Mouse (Mus musculus) liver, adult 2 months (tissue): Measurements from ENCODE around the gene Gm13275. TPM values are rescaled to one million over a fixed set of nuclear protein-coding genes. Genes with fewer than 3 reads are reported as not detected.
"Not testable (repeated sequence)": the region's sequence is repeated elsewhere in the genome, so short reads cannot be mapped to it uniquely, and the experiment has no call there.

Experiments used
- DNase-seq: peaks from one replicate; pipeline ENCODE4 v3.0.0-alpha.2; 2011; ENCODE audit warnings: low read depth, low spot score; ENCODE audit errors: extremely low read depth
- H3K27ac ChIP-seq: fragments of 200-500 bp; replicated peaks from 2 replicates; pipeline ENCODE4 v1.5.1; 2012; ENCODE audit warnings: low read depth, mild to moderate bottlenecking, control low read depth, inconsistent platforms, low read length; ENCODE audit not compliant: insufficient read depth
- H3K27me3 ChIP-seq: fragments of 200-500 bp; 2 replicates; pipeline ENCODE4 v1.6.1; 2012; ENCODE audit warnings: mild to moderate bottlenecking, moderate library complexity, low read length, inconsistent platforms; ENCODE audit not compliant: control insufficient read depth, insufficient read depth
- H3K36me3 ChIP-seq: fragments of 200-500 bp; 2 replicates; pipeline ENCODE4 v1.6.1; 2012; ENCODE audit warnings: low read length, inconsistent platforms; ENCODE audit not compliant: control insufficient read depth, insufficient read depth
- H3K4me1 ChIP-seq: fragments of 200-500 bp; 2 replicates; pipeline ENCODE4 v1.6.1; 2011; ENCODE audit warnings: low read length; ENCODE audit not compliant: control insufficient read depth, insufficient read depth
- H3K4me3 ChIP-seq: fragments of 200-500 bp; 2 replicates; pipeline ENCODE4 v1.5.1; 2011; ENCODE audit warnings: low read depth, mild to moderate bottlenecking, control low read depth, low read length, moderate library complexity; ENCODE audit not compliant: insufficient read depth
- H3K79me2 ChIP-seq: fragments of 200-500 bp; 2 replicates; pipeline ENCODE4 v1.6.1; 2012; ENCODE audit warnings: inconsistent platforms, mild to moderate bottlenecking, low read length, moderate library complexity; ENCODE audit not compliant: control insufficient read depth, insufficient read depth
- H3K9ac ChIP-seq: fragments of 200-500 bp; 2 replicates; pipeline ENCODE4 v1.6.1; 2012; ENCODE audit warnings: low read depth, mild to moderate bottlenecking, control low read depth, inconsistent platforms, low read length
- CTCF ChIP-seq: fragments of 200-500 bp; IDR thresholded peaks from 2 replicates; pipeline ENCODE4 v1.5.1; 2011; ENCODE audit warnings: low read depth, low read length, control low read depth
- POLR2A ChIP-seq: fragments of 200-500 bp; IDR thresholded peaks from 2 replicates; pipeline ENCODE4 v1.6.1; 2011; ENCODE audit warnings: low read length, control low read depth; ENCODE audit not compliant: insufficient read depth; ENCODE audit errors: extremely low read depth
- WGBS: fragments of 180-500 bp; shearing (Covaris S2); methylation state at CpG from one replicate; pipeline ENCODE4 v1.1.7; 2018; 5-methylcytosine and 5-hydroxymethylcytosine counted together
- polyA plus RNA-seq: library from polyadenylated mRNA; depleted of rRNA; stranded (reverse); fragments of >200 nt; gene quantifications from 2 replicates; pipeline ENCODE4 v1.2.3, GENCODE M21; 2012
- total RNA-seq: library from RNA; depleted of rRNA; stranded (reverse); fragments of >200 nt; gene quantifications from 2 replicates; pipeline ENCODE4 v1.2.3, GENCODE M21; 2014

Gene Gm13275
- total and polyA plus RNA-seq, 2 experiments: not detected

DNA sequence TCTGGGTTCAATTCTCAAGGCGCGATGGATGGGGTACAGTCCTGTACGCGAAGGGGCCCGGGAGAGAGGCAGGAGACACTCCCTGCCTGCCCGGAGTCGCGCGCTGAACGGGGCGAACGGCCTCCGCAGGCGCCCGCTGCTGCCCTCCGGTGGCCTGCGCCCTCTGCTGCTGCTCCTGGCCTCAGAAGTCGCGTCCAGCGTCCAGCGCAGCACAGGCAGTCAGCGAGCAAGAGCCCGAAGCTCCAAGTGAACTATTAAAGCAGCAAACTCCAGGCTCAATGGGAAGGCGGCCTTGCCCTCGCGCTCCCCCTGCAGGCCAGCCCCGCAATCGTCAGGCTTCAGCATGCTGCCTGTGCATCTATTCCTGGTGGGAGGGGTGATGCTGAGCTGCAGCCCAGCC, 33.9 kb upstream of the Gm13275 start:
- H3K9ac ChIP-seq: 0 out of 2 replicates have a peak overlapping the region, but pooled peaks have one; percentile 67
- peak overlapping the region; percentile 43; the same call in 1 of the 2 replicates for H3K27ac ChIP-seq

DNA sequence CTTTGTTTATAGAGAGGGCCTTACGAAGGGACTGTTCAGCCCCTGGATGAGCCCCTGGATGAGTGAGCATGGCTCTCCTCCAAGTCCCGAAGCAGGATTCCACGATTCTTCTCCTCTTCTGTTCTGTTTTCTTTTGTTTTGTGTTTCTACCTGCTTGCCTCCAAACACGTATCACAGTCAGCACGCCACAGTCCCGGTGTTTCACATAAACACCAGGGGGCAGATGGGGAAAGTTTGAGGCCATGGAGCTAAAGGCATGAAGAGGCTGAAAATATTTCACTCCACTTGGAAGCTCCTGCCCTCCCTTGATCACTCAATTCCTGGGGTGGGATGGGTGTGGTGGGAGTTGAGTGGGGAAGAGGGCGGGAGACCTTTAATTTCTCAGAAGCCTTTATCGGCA, 32.5 kb upstream of the Gm13275 start:
- H3K36me3 ChIP-seq, H3K79me2 ChIP-seq, H3K27me3 ChIP-seq, DNase-seq, H3K4me3 ChIP-seq, H3K27ac ChIP-seq, H3K4me1 ChIP-seq, H3K9ac ChIP-seq: not testable (repeated sequence)
- WGBS: 66% methylated on average over 6 of the region's 8 CpGs

More for the DNA sequence above, 33.9 kb upstream of the Gm13275 start:
- H3K79me2 ChIP-seq, H3K27me3 ChIP-seq, H3K36me3 ChIP-seq, H3K4me1 ChIP-seq: not testable (repeated sequence)
- peak; percentile 71 for DNase-seq
- 0% methylated on average over 26 of the region's 28 CpGs for WGBS
- H3K4me3 ChIP-seq: peak overlapping the region; percentile 9; the same call in 1 of the 2 replicates
- TF ChIP-seq POLR2A: peak; percentile 50; the same call in 1 of the 2 replicates
- TF ChIP-seq CTCF: peak; percentile 40

DNA sequence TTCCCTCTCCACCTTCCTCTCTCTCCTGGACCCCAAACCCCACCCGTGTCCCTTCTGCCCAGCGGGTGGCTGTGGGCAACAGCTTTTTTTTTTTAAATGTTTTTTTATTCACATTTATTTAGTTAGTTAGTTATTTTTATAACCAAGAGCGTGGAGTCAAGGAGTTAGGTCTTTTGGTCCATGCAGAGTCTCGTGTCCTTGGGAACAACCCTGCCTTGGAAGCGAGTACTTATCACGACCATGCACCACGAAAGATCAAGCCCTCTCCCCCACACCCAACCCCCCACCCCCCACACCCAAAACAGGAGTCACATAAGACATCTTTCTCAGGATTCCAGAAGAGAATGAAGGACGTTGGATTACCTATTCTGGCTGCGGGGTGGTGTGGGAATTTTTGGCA, 31.9 kb upstream of the Gm13275 start:
- H3K4me1 ChIP-seq, H3K27ac ChIP-seq, DNase-seq, H3K9ac ChIP-seq, H3K36me3 ChIP-seq, H3K27me3 ChIP-seq, H3K4me3 ChIP-seq, H3K79me2 ChIP-seq: not testable (repeated sequence)
- WGBS: 57% methylated on average over 9 of the region's 9 CpGs

DNA sequence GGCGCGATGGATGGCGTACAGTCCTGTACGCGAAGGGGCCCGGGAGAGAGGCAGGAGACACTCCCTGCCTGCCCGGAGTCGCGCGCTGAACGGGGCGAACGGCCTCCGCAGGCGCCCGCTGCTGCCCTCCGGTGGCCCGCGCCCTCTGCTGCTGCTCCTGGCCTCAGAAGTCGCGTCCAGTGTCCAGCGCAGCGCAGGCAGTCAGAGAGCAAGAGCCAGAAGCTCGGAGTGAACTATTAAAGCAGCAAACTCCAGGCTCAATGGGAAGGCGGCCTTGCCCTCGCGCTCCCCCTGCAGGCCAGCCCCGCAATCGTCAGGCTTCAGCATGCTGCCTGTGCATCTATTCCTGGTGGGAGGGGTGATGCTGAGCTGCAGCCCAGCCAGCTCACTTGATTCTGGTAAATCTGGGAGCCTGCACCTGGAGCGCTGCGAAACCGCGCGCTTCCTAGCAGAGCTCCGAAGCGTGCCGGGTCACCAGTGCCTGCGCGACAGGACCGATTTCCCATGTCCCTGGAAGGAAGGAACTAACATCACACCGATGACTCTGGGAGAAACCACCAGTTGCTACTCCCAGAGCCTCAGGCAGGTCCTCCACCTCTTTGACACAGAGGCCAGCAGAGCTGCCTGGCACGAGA, 30.8 kb upstream of the Gm13275 start:
- DNase-seq: peak; percentile 75
- H3K4me1 ChIP-seq: not testable (repeated sequence)
- 5% methylated on average over 35 of the region's 42 CpGs for WGBS

DNA sequence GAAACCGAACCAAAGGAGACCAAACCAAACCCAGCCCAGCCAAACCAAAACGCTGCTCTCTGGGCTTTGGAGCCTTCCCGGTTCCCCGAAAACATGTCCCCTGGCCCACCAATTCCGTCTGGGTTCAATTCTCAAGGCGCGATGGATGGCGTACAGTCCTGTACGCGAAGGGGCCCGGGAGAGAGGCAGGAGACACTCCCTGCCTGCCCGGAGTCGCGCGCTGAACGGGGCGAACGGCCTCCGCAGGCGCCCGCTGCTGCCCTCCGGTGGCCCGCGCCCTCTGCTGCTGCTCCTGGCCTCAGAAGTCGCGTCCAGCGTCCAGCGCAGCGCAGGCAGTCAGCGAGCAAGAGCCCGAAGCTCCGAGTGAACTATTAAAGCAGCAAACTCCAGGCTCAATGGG, 20.8 kb upstream of the Gm13275 start, which contains the start of gene Gm13290:
Gene Gm13290 (plus strand): TSS at position 301 of the 400 bp plus-strand sequence.
- not testable (repeated sequence) for DNase-seq, H3K4me3 ChIP-seq, H3K9ac ChIP-seq, H3K36me3 ChIP-seq, H3K79me2 ChIP-seq, H3K27me3 ChIP-seq, H3K4me1 ChIP-seq, H3K27ac ChIP-seq
- no CpG with 5 or more reads among the region's 32 CpGs for whole genome bisulfite sequencing

More for the DNA sequence above, 30.8 kb upstream of the Gm13275 start:
- TF ChIP-seq POLR2A: 0 out of 2 replicates have a peak, but pooled peaks have one; percentile 13
- TF ChIP-seq CTCF: peak; percentile 40; the same call in 1 of the 2 replicates
- not testable (repeated sequence) for H3K27me3 ChIP-seq, H3K79me2 ChIP-seq, H3K36me3 ChIP-seq, H3K27ac ChIP-seq
- peak overlapping the region; percentile 45 for H3K4me3 ChIP-seq
- peak overlapping the region; percentile 55; the same call in 1 of the 2 replicates for H3K9ac ChIP-seq

DNA sequence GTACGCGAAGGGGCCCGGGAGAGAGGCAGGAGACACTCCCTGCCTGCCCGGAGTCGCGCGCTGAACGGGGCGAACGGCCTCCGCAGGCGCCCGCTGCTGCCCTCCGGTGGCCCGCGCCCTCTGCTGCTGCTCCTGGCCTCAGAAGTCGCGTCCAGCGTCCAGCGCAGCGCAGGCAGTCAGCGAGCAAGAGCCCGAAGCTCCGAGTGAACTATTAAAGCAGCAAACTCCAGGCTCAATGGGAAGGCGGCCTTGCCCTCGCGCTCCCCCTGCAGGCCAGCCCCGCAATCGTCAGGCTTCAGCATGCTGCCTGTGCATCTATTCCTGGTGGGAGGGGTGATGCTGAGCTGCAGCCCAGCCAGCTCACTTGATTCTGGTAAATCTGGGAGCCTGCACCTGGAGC, 17.7 kb upstream of the Gm13275 start, which contains the start of gene Gm13289:
Gene Gm13289 (plus strand): TSS at position 301 of the 400 bp plus-strand sequence.
- not testable (repeated sequence) for DNase-seq, H3K4me3 ChIP-seq, H3K79me2 ChIP-seq, H3K36me3 ChIP-seq, H3K9ac ChIP-seq, H3K27ac ChIP-seq, H3K27me3 ChIP-seq, H3K4me1 ChIP-seq
- WGBS: no CpG with 5 or more reads among the region's 29 CpGs

DNA sequence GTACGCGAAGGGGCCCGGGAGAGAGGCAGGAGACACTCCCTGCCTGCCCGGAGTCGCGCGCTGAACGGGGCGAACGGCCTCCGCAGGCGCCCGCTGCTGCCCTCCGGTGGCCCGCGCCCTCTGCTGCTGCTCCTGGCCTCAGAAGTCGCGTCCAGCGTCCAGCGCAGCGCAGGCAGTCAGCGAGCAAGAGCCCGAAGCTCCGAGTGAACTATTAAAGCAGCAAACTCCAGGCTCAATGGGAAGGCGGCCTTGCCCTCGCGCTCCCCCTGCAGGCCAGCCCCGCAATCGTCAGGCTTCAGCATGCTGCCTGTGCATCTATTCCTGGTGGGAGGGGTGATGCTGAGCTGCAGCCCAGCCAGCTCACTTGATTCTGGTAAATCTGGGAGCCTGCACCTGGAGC, 14.7 kb upstream of the Gm13275 start, which contains the start of gene Gm13272:
Gene Gm13272 (plus strand): TSS at position 301 of the 400 bp plus-strand sequence.
- not testable (repeated sequence) for H3K27me3 ChIP-seq, H3K79me2 ChIP-seq, H3K4me3 ChIP-seq, H3K4me1 ChIP-seq, DNase-seq, H3K9ac ChIP-seq, H3K36me3 ChIP-seq, H3K27ac ChIP-seq
- no CpG with 5 or more reads among the region's 29 CpGs for WGBS

DNA sequence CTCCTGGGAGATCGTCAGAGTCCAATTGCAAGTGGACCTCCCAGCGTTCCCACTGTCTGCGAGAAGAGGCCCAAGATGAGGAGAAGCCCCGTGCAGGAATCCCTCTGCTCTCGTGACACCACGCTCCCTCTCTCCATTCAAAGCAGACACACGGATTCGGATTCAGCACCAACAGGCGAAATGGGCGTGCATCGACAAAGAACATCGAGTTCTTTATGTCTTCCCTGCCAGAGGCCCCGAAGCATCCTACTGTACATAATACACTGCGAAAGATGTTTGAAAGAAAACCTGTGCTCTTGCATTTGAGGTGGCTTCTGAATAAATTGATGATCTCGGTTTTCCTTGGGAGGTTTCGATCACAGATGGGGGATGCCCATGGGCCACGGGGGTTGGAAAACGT, 14.0 kb upstream of the Gm13275 start:
- H3K36me3 ChIP-seq: not testable (repeated sequence)
- WGBS: 51% methylated on average over 16 of the region's 18 CpGs

DNA sequence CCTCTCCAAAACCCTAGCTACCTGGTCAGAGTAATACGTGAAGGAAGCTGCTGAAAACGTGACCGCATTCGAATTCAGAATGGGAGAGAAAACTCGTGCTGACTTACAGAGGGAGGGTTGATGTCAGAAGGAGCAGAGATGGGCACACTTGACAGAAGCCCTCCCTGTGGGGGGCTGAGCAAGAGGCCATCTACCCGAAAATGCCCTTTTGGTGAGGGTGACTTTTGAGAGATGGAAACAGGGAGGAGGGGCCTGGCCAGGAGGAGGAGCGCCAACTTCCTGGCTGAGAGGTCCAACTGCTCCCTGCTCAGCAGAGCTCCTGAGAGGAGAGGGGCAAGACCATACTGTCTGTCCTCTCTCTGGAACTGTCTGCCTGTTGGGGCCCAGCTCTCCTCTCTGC, 12.5 kb upstream of the Gm13275 start, which contains the start of gene Ifnz:
Gene Ifnz (plus strand): TSS at position 301 of the 400 bp plus-strand sequence.
- not testable (repeated sequence) for H3K9ac ChIP-seq, H3K36me3 ChIP-seq, H3K27me3 ChIP-seq, H3K4me3 ChIP-seq, DNase-seq, H3K79me2 ChIP-seq, H3K4me1 ChIP-seq
- WGBS: 9% methylated on average over 5 of the region's 7 CpGs
- H3K27ac ChIP-seq: 0 out of 2 replicates have a peak within 1 kb of the TSS, but pooled peaks have one; percentile 12

More for the DNA sequence above, 14.0 kb upstream of the Gm13275 start:
- not testable (repeated sequence) for H3K79me2 ChIP-seq, DNase-seq, H3K4me1 ChIP-seq, H3K4me3 ChIP-seq, H3K27ac ChIP-seq, H3K9ac ChIP-seq, H3K27me3 ChIP-seq
